Mouse (Mus musculus): ENCODE measurements at regions not wholly inside any gene's neighbourhood (a gene's known extent, or its start where the extent isn't known, plus 50 kb on each side); places are given as distances from the start of the nearest gene placed in this dataset.

DNA sequence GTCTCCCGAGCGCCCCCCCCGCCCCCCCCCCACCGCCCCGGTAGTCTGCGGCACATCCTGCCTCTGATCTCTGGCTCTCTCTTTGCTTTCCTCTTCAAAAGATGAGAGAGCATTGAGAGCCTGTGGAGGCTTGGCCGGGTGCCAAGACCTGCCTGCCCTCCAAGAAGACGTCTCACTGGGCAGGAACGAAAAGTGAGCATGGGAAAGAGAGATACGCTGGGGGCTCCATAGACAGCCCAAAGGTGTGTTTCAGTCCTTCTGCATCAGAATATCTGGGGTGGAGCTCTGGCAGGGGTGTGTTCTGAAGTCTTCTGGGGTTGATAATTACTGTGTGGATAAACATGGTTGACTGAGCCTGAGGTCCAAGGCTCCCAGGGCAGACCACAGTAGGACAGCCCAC is 126.7 kb downstream of the Mrm1 start:
- H3K27me3 ChIP-seq (ENCODE audit: control insufficient read depth, insufficient read depth, low read length), result no peaks in the 10 kb centered on the region
- no peak overlapping the region for H3K9ac ChIP-seq (ENCODE audit: low read length)
- no peaks in the 10 kb centered on the region for H3K36me3 ChIP-seq (ENCODE audit: control insufficient read depth, insufficient read depth, low read length)
- no peak overlapping the region for H3K4me3 ChIP-seq (ENCODE audit: low read depth, low read length)
- no peak for ATAC-seq (ENCODE audit: low FRiP score, low TSS enrichment)
- H3K27ac ChIP-seq (replicated peaks), result no peak overlapping the region
- no peak for TF ChIP-seq EP300 (optimal IDR thresholded peaks at IDR 0.05)
- TF ChIP-seq CTCF (IDR thresholded peaks at IDR 0.05; ENCODE audit: low read depth), result no peak
- no peaks in the 10 kb centered on the region for H3K9me3 ChIP-seq (ENCODE audit: control insufficient read depth, low read length)
- no peak overlapping the region for H3K4me2 ChIP-seq (replicated peaks; ENCODE audit: low read depth)
- peak; percentile 22 for DNase-seq (ENCODE audit: low spot score)
- no peaks in the 10 kb centered on the region for H3K4me1 ChIP-seq (replicated peaks; ENCODE audit: control insufficient read depth, insufficient read depth)
- 13% methylated on average over 9 of the region's 10 CpGs for WGBS

GRCm38 (mm10) chr11:84691410-84692148 is 127.7 kb downstream of the Mrm1 start:
- no peak overlapping the region for H3K9ac ChIP-seq (ENCODE audit: low read length)
- no peaks in the 10 kb centered on the region for H3K9me3 ChIP-seq (ENCODE audit: control insufficient read depth, low read length)
- DNase-seq (ENCODE audit: low spot score) (no peak), ATAC-seq (ENCODE audit: low FRiP score, low TSS enrichment) (no peak)
- no peak overlapping the region for H3K4me2 ChIP-seq (replicated peaks; ENCODE audit: low read depth)
- no peaks in the 10 kb centered on the region for H3K4me1 ChIP-seq (replicated peaks; ENCODE audit: control insufficient read depth, insufficient read depth)
- TF ChIP-seq CTCF (IDR thresholded peaks at IDR 0.05; ENCODE audit: low read depth) (no peak), EP300 (optimal IDR thresholded peaks at IDR 0.05) (no peak)
- 80% methylated on average over 3 of the region's 3 CpGs for WGBS
- H3K4me3 ChIP-seq (ENCODE audit: low read depth, low read length), result no peak overlapping the region
- no peak overlapping the region for H3K27ac ChIP-seq (replicated peaks)
- no peaks in the 10 kb centered on the region for H3K36me3 ChIP-seq (ENCODE audit: control insufficient read depth, insufficient read depth, low read length)
- no peaks in the 10 kb centered on the region for H3K27me3 ChIP-seq (ENCODE audit: control insufficient read depth, insufficient read depth, low read length)

- Histone ChIP-seq H3K36me3 (ENCODE audit: control insufficient read depth, insufficient read depth, low read length) (no peaks in the 10 kb centered on the region), H3K27ac (replicated peaks) (no peak overlapping the region), H3K4me1 (replicated peaks; ENCODE audit: control insufficient read depth, insufficient read depth) (no peaks in the 10 kb centered on the region), H3K9ac (ENCODE audit: low read length) (no peak overlapping the region), H3K9me3 (ENCODE audit: control insufficient read depth, low read length) (no peaks in the 10 kb centered on the region), H3K4me2 (replicated peaks; ENCODE audit: low read depth) (no peak overlapping the region), H3K4me3 (ENCODE audit: low read depth, low read length) (no peak overlapping the region), H3K27me3 (ENCODE audit: control insufficient read depth, insufficient read depth, low read length) (no peaks in the 10 kb centered on the region)
- WGBS, result 89% methylated on average over 9 of the region's 9 CpGs
- DNase-seq (ENCODE audit: low spot score), result no peak
- ATAC-seq (ENCODE audit: low FRiP score, low TSS enrichment), result no peak
- TF ChIP-seq CTCF (IDR thresholded peaks at IDR 0.05; ENCODE audit: low read depth), result no peak
- TF ChIP-seq EP300 (optimal IDR thresholded peaks at IDR 0.05), result no peak
Observed at GRCm38 (mm10) chr11:84686473-84686872, 132.8 kb downstream of the Mrm1 start.

GRCm38 (mm10) chr11:84684325-84684724 is 135.0 kb downstream of the Mrm1 start:
- no peaks in the 10 kb centered on the region for H3K36me3 ChIP-seq (ENCODE audit: control insufficient read depth, insufficient read depth, low read length)
- no peak for ATAC-seq (ENCODE audit: low FRiP score, low TSS enrichment)
- H3K27ac ChIP-seq (replicated peaks), result no peak overlapping the region
- no peaks in the 10 kb centered on the region for H3K9me3 ChIP-seq (ENCODE audit: control insufficient read depth, low read length)
- 80% methylated on average over 3 of the region's 3 CpGs for WGBS
- no peaks in the 10 kb centered on the region for H3K27me3 ChIP-seq (ENCODE audit: control insufficient read depth, insufficient read depth, low read length)
- DNase-seq (ENCODE audit: low spot score), result no peak
- no peak overlapping the region for H3K4me3 ChIP-seq (ENCODE audit: low read depth, low read length)
- no peaks in the 10 kb centered on the region for H3K4me1 ChIP-seq (replicated peaks; ENCODE audit: control insufficient read depth, insufficient read depth)
- no peak overlapping the region for H3K4me2 ChIP-seq (replicated peaks; ENCODE audit: low read depth)
- no peak for TF ChIP-seq EP300 (optimal IDR thresholded peaks at IDR 0.05)
- no peak for TF ChIP-seq CTCF (IDR thresholded peaks at IDR 0.05; ENCODE audit: low read depth)
- H3K9ac ChIP-seq (ENCODE audit: low read length), result no peak overlapping the region

DNA sequence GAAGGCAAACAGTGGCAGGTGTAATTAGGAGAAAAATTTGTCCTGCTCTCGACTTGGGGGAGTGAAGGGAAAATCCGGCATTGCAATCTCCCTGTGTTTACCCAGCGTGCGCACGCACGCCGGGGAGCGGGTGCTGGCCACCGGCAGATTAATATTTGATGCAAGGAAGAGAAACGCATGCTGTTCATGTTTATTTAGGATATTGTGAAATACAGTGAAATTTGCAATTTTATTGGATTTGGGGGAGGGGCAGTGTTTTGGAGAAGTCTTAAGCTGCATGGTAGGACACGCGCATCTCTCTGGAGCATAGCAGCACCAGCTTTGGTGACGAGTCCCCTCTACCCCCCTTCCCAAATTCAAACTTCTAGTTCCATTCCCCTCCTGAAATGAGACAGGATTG is 136.4 kb downstream of the Mrm1 start:
- H3K4me2 ChIP-seq (replicated peaks; ENCODE audit: low read depth), result no peak overlapping the region
- DNase-seq (ENCODE audit: low spot score), result no peak
- H3K27me3 ChIP-seq (ENCODE audit: control insufficient read depth, insufficient read depth, low read length), result no peaks in the 10 kb centered on the region
- no peak for ATAC-seq (ENCODE audit: low FRiP score, low TSS enrichment)
- 59% methylated on average over 13 of the region's 13 CpGs for WGBS
- no peaks in the 10 kb centered on the region for H3K9me3 ChIP-seq (ENCODE audit: control insufficient read depth, low read length)
- H3K4me3 ChIP-seq (ENCODE audit: low read depth, low read length), result no peak overlapping the region
- H3K36me3 ChIP-seq (ENCODE audit: control insufficient read depth, insufficient read depth, low read length), result no peaks in the 10 kb centered on the region
- TF ChIP-seq CTCF (IDR thresholded peaks at IDR 0.05; ENCODE audit: low read depth), result no peak
- no peak for TF ChIP-seq EP300 (optimal IDR thresholded peaks at IDR 0.05)
- no peak overlapping the region for H3K9ac ChIP-seq (ENCODE audit: low read length)
- H3K27ac ChIP-seq (replicated peaks), result no peak overlapping the region
- no peaks in the 10 kb centered on the region for H3K4me1 ChIP-seq (replicated peaks; ENCODE audit: control insufficient read depth, insufficient read depth)

DNA sequence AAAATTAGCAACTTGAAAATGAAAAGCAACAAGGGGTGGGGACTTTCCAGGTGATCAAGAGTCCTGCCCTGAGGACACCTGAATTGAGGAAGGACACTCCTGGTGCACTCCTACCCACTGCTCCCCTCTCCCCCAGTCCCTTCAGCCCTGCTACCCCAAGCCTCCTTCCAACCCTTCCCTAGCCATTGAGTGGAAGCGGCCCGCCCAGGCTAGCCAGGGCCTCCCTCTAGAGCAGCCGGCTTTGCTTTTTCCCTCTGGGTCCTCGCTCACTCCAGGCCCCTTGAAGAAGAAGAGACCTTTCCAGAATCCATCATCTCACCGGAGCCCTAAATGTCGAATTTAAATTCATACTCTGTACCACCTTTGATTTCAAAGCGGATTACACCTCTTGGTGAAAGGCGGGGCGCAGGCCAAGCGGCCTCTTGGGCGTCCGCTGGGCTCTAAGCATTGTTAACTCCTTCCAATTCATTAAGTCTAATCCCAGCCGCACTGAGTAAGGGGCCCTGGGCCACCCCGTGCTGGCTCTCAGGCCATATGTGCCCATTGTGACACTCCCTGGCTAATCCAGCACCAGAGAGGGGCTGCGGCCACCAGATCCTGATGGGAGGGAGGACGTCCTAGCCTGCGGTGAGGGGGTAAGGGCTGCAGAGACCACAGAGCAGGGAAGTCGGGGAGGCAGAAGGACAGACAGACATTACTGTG is 142.8 kb downstream of the Mrm1 start:
- H3K4me2 ChIP-seq (replicated peaks; ENCODE audit: low read depth), result no peak overlapping the region
- H3K9me3 ChIP-seq (ENCODE audit: control insufficient read depth, low read length), result no peaks in the 10 kb centered on the region
- H3K4me1 ChIP-seq (replicated peaks; ENCODE audit: control insufficient read depth, insufficient read depth), result no peaks in the 10 kb centered on the region
- H3K27me3 ChIP-seq (ENCODE audit: control insufficient read depth, insufficient read depth, low read length), result no peaks in the 10 kb centered on the region
- H3K27ac ChIP-seq (replicated peaks), result no peak overlapping the region
- ATAC-seq (ENCODE audit: low FRiP score, low TSS enrichment), result no peak
- no peaks in the 10 kb centered on the region for H3K36me3 ChIP-seq (ENCODE audit: control insufficient read depth, insufficient read depth, low read length)
- DNase-seq (ENCODE audit: low spot score), result no peak
- TF ChIP-seq EP300 (optimal IDR thresholded peaks at IDR 0.05) (no peak), CTCF (IDR thresholded peaks at IDR 0.05; ENCODE audit: low read depth) (no peak)
- WGBS, result 45% methylated on average over 18 of the region's 18 CpGs
- H3K4me3 ChIP-seq (ENCODE audit: low read depth, low read length), result no peak overlapping the region
- H3K9ac ChIP-seq (ENCODE audit: low read length), result no peak overlapping the region
